Mouse (Mus musculus) E14TG2a.4 (cell line): Measurements from ENCODE around the gene Kif27.
"Not testable (repeated sequence)": the region's sequence is repeated elsewhere in the genome, so short reads cannot be mapped to it uniquely, and the experiment has no call there.

Experiments
- H3K27me3 ChIP-seq: 2 replicates; pipeline ENCODE4 v1.6.1; 2014; ENCODE audit warnings: low read length, control low read depth; ENCODE audit not compliant: insufficient read depth
- H3K36me3 ChIP-seq: 2 replicates; pipeline ENCODE4 v1.6.1; 2014; ENCODE audit warnings: low read length, control low read depth; ENCODE audit not compliant: insufficient read depth
- H3K4me1 ChIP-seq: replicated peaks from 2 replicates; pipeline ENCODE4 v1.6.1; 2014; ENCODE audit warnings: low read depth, low read length, control low read depth
- H3K4me3 ChIP-seq: replicated peaks from 2 replicates; pipeline ENCODE4 v1.5.1; 2014; ENCODE audit warnings: mild to moderate bottlenecking, low read length
- H3K9me3 ChIP-seq: 2 replicates; pipeline ENCODE4 v1.6.1; 2014; ENCODE audit warnings: low read length, control low read depth
- CTCF ChIP-seq: conservative IDR thresholded peaks from 2 replicates; pipeline ENCODE4 v1.5.1; 2014; ENCODE audit warnings: low read length
- NANOG ChIP-seq: IDR thresholded peaks from 2 replicates; pipeline ENCODE4 v1.6.1; 2014; ENCODE audit warnings: borderline replicate concordance, low read length, mixed read lengths
- POU5F1 ChIP-seq: IDR thresholded peaks from 2 replicates; pipeline ENCODE4 v1.6.1; 2014; ENCODE audit warnings: low read length, borderline replicate concordance

The Kif27 gene

GRCm38 (mm10) chr13:58368835-58369234 lies 9.9 kb upstream of the Kif27 start:
- Histone ChIP-seq H3K4me3 (no peak overlapping the region), H3K9me3 (no peaks in the 10 kb centered on the region), H3K4me1 (peaks cover 24% of the 10 kb centered on the region), H3K36me3 (no peaks in the 10 kb centered on the region), H3K27me3 (no peaks in the 10 kb centered on the region)
- TF ChIP-seq NANOG = no peak
- TF ChIP-seq POU5F1 = no peak
- no peak for TF ChIP-seq CTCF

- Histone ChIP-seq H3K4me1 (peaks cover 24% of the 10 kb centered on the region), H3K9me3 (no peaks in the 10 kb centered on the region), H3K27me3 (no peaks in the 10 kb centered on the region), H3K4me3 (no peak overlapping the region), H3K36me3 (no peaks in the 10 kb centered on the region)
- TF ChIP-seq NANOG (no peak), POU5F1 (no peak), CTCF (no peak)
Measured at GRCm38 (mm10) chr13:58367641-58368040, 8.7 kb upstream of the Kif27 start.

GRCm38 (mm10) chr13:58366373-58366772 lies 7.5 kb upstream of the Kif27 start:
- H3K9me3 ChIP-seq = no peaks in the 10 kb centered on the region
- H3K4me1 ChIP-seq = peaks cover 24% of the 10 kb centered on the region
- TF ChIP-seq POU5F1 (no peak), CTCF (no peak), NANOG (no peak)
- H3K27me3 ChIP-seq = no peaks in the 10 kb centered on the region
- H3K36me3 ChIP-seq = no peaks in the 10 kb centered on the region
- H3K4me3 ChIP-seq = no peak overlapping the region

GRCm38 (mm10) chr13:58365179-58365578 lies 6.3 kb upstream of the Kif27 start:
- not testable (repeated sequence) for H3K36me3 ChIP-seq, H3K4me3 ChIP-seq, H3K27me3 ChIP-seq, H3K9me3 ChIP-seq
- peaks cover 27% of the 10 kb centered on the region for H3K4me1 ChIP-seq

GRCm38 (mm10) chr13:58364353-58365175 lies 5.6 kb upstream of the Kif27 start:
- TF ChIP-seq CTCF (no peak), POU5F1 (no peak), NANOG (no peak)
- Histone ChIP-seq H3K4me3 (no peak overlapping the region), H3K27me3 (no peaks in the 10 kb centered on the region; the same call in 1 of the 2 replicates), H3K9me3 (no peaks in the 10 kb centered on the region), H3K4me1 (peaks cover 28% of the 10 kb centered on the region), H3K36me3 (no peaks in the 10 kb centered on the region)

- H3K36me3 ChIP-seq = no peaks in the 10 kb centered on the region
- H3K4me1 ChIP-seq = peaks cover 9% of the 10 kb centered on the region; the same call in 1 of the 2 replicates
- peak overlapping the region; percentile 60 for H3K4me3 ChIP-seq
- H3K9me3 ChIP-seq = no peaks in the 10 kb centered on the region
- no peak for TF ChIP-seq CTCF
- TF ChIP-seq POU5F1 = no peak
- no peak for TF ChIP-seq NANOG
- peaks cover 17% of the 10 kb centered on the region for H3K27me3 ChIP-seq
Measured at GRCm38 (mm10) chr13:58359304-58359653, 357 bp upstream of the Kif27 start.

GRCm38 (mm10) chr13:58352996-58353395 lies 5.9 kb downstream of the Kif27 start:
- no peak overlapping the region for H3K4me3 ChIP-seq
- H3K27me3 ChIP-seq = peaks cover 15% of the 10 kb centered on the region
- no peaks in the 10 kb centered on the region for H3K9me3 ChIP-seq
- no peaks in the 10 kb centered on the region for H3K36me3 ChIP-seq
- H3K4me1 ChIP-seq = no peaks in the 10 kb centered on the region
- TF ChIP-seq POU5F1 (no peak), CTCF (no peak), NANOG (no peak)

- no peaks in the 10 kb centered on the region for H3K9me3 ChIP-seq
- TF ChIP-seq NANOG (no peak), CTCF (no peak), POU5F1 (no peak)
- no peaks in the 10 kb centered on the region for H3K36me3 ChIP-seq
- no peak overlapping the region for H3K4me3 ChIP-seq
- peaks cover 3% of the 10 kb centered on the region; the same call in 1 of the 2 replicates for H3K27me3 ChIP-seq
- H3K4me1 ChIP-seq = no peaks in the 10 kb centered on the region
Measured at GRCm38 (mm10) chr13:58350606-58351005, 8.3 kb downstream of the Kif27 start.

- H3K4me3 ChIP-seq = no peak overlapping the region
- H3K9me3 ChIP-seq = no peaks in the 10 kb centered on the region
- TF ChIP-seq NANOG (no peak), CTCF (no peak), POU5F1 (no peak)
- H3K36me3 ChIP-seq = no peaks in the 10 kb centered on the region
- no peaks in the 10 kb centered on the region for H3K27me3 ChIP-seq
- H3K4me1 ChIP-seq = no peaks in the 10 kb centered on the region
Measured at GRCm38 (mm10) chr13:58344505-58344904, 14.4 kb downstream of the Kif27 start.
